Mouse (Mus musculus) embryonic facial prominence, embryonic 15.5 days (tissue): Measurements from ENCODE around the gene Tnfaip1. TPM values are rescaled to one million over a fixed set of nuclear protein-coding genes. Genes with fewer than 3 reads are reported as not detected.

ENCODE experiments used
- ATAC-seq: fragments of 200-750 bp; cut with Nextera tagmentation; 2 replicates; pipeline ENCODE4 v1.8.0; 2017; ENCODE audit warnings: low read depth, moderate TSS enrichment; ENCODE audit not compliant: insufficient number of reproducible peaks, low FRiP score, low TSS enrichment
- H3K27ac ChIP-seq: fragments of 300-500 bp; sonication (generic); replicated peaks from 2 replicates; pipeline ENCODE4 v1.5.1; 2015; ENCODE audit warnings: mild to moderate bottlenecking, inconsistent platforms
- H3K27me3 ChIP-seq: fragments of 300-500 bp; sonication (generic); 2 replicates; pipeline ENCODE4 v1.6.1; 2015; ENCODE audit warnings: inconsistent platforms
- H3K36me3 ChIP-seq: fragments of 300-500 bp; sonication (generic); 2 replicates; pipeline ENCODE4 v1.6.1; 2015; ENCODE audit warnings: mild to moderate bottlenecking, inconsistent platforms
- H3K4me1 ChIP-seq: fragments of 300-500 bp; sonication (generic); 2 replicates; pipeline ENCODE4 v1.6.1; 2015; ENCODE audit warnings: inconsistent platforms
- H3K4me2 ChIP-seq: fragments of 300-500 bp; sonication (generic); replicated peaks from 2 replicates; pipeline ENCODE4 v1.6.1; 2015; ENCODE audit warnings: mild to moderate bottlenecking, inconsistent platforms
- H3K4me3 ChIP-seq: fragments of 300-500 bp; sonication (generic); replicated peaks from 2 replicates; pipeline ENCODE4 v1.5.1; 2015; ENCODE audit warnings: mild to moderate bottlenecking, inconsistent platforms
- H3K9ac ChIP-seq: fragments of 300-500 bp; sonication (generic); 2 replicates; pipeline ENCODE4 v1.6.1; 2015; ENCODE audit warnings: inconsistent platforms
- H3K9me3 ChIP-seq: fragments of 300-500 bp; sonication (generic); replicated peaks from 2 replicates; pipeline ENCODE4 v1.6.1; 2016; ENCODE audit warnings: inconsistent platforms
- WGBS: fragments of 180-500 bp; shearing (Covaris S2); methylation state at CpG from one replicate; pipeline ENCODE4 v1.1.7; 2015; 5-methylcytosine and 5-hydroxymethylcytosine counted together
- polyA plus RNA-seq: library from polyadenylated mRNA; unstranded; fragments of >200 nt; fragmentation: Nextera tagmentation; extraction: Ambion mirVana; gene quantifications from 2 replicates; pipeline ENCODE4 v1.2.1, GENCODE M21; 2015

Tnfaip1 gene
- polyA plus RNA-seq, 1 experiment from 2014 or later, result 79.6 TPM

- H3K27me3 ChIP-seq, result no peaks in the 10 kb centered on the region
- 65% methylated on average over 2 of the region's 2 CpGs for WGBS
- H3K4me3 ChIP-seq, result no peak overlapping the region
- peaks cover 15% of the 10 kb centered on the region for H3K4me1 ChIP-seq
- H3K27ac ChIP-seq, result no peak overlapping the region
- H3K36me3 ChIP-seq, result peaks cover 67% of the 10 kb centered on the region
- H3K9me3 ChIP-seq, result no peaks in the 10 kb centered on the region
- no peak overlapping the region for H3K4me2 ChIP-seq
- no peak overlapping the region for H3K9ac ChIP-seq
- ATAC-seq, result no peak
These were observed 20.4 kb downstream of the Tnfaip1 start for GRCm38 (mm10) chr11:78515549-78516325.

GRCm38 (mm10) chr11:78513106-78513790, 22.9 kb downstream of the Tnfaip1 start:
- H3K4me1 ChIP-seq, result peaks cover 15% of the 10 kb centered on the region
- peaks cover 50% of the 10 kb centered on the region for H3K36me3 ChIP-seq
- ATAC-seq, result no peak
- H3K4me2 ChIP-seq, result peak overlapping the region; percentile 87
- no peak overlapping the region; the same call in 1 of the 2 replicates for H3K9ac ChIP-seq
- H3K4me3 ChIP-seq, result peak overlapping the region; percentile 79
- no peaks in the 10 kb centered on the region for H3K27me3 ChIP-seq
- H3K27ac ChIP-seq, result no peak overlapping the region
- no peaks in the 10 kb centered on the region for H3K9me3 ChIP-seq
- WGBS, result 76% methylated on average over 3 of the region's 3 CpGs

- no peaks in the 10 kb centered on the region for H3K9me3 ChIP-seq
- H3K27ac ChIP-seq, result peak within 1 kb of the TSS; percentile 71
- H3K4me3 ChIP-seq, result peak within 1 kb of the TSS; percentile 79
- no peaks in the 10 kb centered on the region for H3K27me3 ChIP-seq
- peaks cover 15% of the 10 kb centered on the region for H3K4me1 ChIP-seq
- H3K36me3 ChIP-seq, result peaks cover 49% of the 10 kb centered on the region
- under 1% methylated on average over 66 of the region's 67 CpGs for WGBS
- H3K4me2 ChIP-seq, result peak within 1 kb of the TSS; percentile 87
- H3K9ac ChIP-seq, result peak within 1 kb of the TSS; percentile 98
- peak; percentile 98 for ATAC-seq
These were observed 23.8 kb downstream of the Tnfaip1 start, which contains the start of the genes Tmem199 and Poldip2 for GRCm38 (mm10) chr11:78512025-78512957. Gene Tmem199 (minus strand): TSS chr11:78512172. Gene Poldip2 (plus strand): TSS chr11:78512193.

DNA sequence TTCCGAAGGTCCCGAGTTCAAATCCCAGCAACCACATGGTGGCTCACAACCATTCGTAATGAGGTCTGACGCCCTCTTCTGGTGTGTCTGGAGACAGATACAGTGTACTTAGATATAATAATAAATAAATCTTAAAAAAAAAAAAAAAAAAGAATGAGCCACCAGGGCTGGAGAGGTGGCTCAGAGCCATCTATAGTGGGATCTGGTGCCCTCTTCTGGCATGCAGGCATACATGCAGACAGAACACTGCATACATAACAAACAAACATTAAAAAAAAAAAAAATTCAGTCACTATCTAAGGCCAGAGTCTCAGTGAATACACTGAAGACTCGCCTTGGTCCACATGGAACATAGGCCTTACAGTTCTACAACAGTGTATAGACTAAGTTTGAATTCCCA, 27.0 kb downstream of the Tnfaip1 start:
- Histone ChIP-seq H3K9ac (no peak overlapping the region), H3K36me3 (peaks cover 32% of the 10 kb centered on the region), H3K27me3 (no peaks in the 10 kb centered on the region), H3K4me3 (no peak overlapping the region), H3K27ac (no peak overlapping the region), H3K4me2 (no peak overlapping the region), H3K9me3 (no peaks in the 10 kb centered on the region), H3K4me1 (peaks cover 15% of the 10 kb centered on the region)
- no peak for ATAC-seq
- WGBS, result 85% methylated on average over 5 of the region's 5 CpGs

- peak; percentile 73; the same call in 1 of the 2 replicates for ATAC-seq
- Histone ChIP-seq H3K36me3 (peaks cover 24% of the 10 kb centered on the region), H3K9ac (no peak overlapping the region), H3K27ac (no peak overlapping the region), H3K4me2 (no peak overlapping the region), H3K4me3 (no peak overlapping the region), H3K27me3 (peaks cover 5% of the 10 kb centered on the region; the same call in 1 of the 2 replicates), H3K9me3 (no peaks in the 10 kb centered on the region), H3K4me1 (no peaks in the 10 kb centered on the region)
- WGBS, result 66% methylated on average over 3 of the region's 3 CpGs
These were observed 30.7 kb downstream of the Tnfaip1 start for GRCm38 (mm10) chr11:78505430-78505829.

GRCm38 (mm10) chr11:78502909-78503650, 33.1 kb downstream of the Tnfaip1 start, which contains the start of gene Sebox:
Gene Sebox (plus strand): TSS chr11:78503447.
- Histone ChIP-seq H3K4me2 (no peak within 1 kb of the TSS), H3K9me3 (no peaks in the 10 kb centered on the region), H3K27me3 (peaks cover 25% of the 10 kb centered on the region), H3K27ac (no peak within 1 kb of the TSS), H3K4me1 (peaks cover 2% of the 10 kb centered on the region; the same call in 1 of the 2 replicates), H3K36me3 (peaks cover 16% of the 10 kb centered on the region), H3K9ac (no peak within 1 kb of the TSS), H3K4me3 (no peak within 1 kb of the TSS)
- 61% methylated on average over 7 of the region's 7 CpGs for WGBS
- no peak for ATAC-seq

- Histone ChIP-seq H3K36me3 (peaks cover 3% of the 10 kb centered on the region; the same call in 1 of the 2 replicates), H3K4me3 (no peak overlapping the region), H3K27ac (no peak overlapping the region), H3K4me1 (peaks cover 14% of the 10 kb centered on the region), H3K4me2 (no peak overlapping the region), H3K27me3 (peaks cover 33% of the 10 kb centered on the region), H3K9ac (no peak overlapping the region), H3K9me3 (no peaks in the 10 kb centered on the region)
- WGBS, result 80% methylated on average over 20 of the region's 20 CpGs
- ATAC-seq, result no peak
These were observed 34.6 kb downstream of the Tnfaip1 start for GRCm38 (mm10) chr11:78501529-78501928.

GRCm38 (mm10) chr11:78500623-78501202, 35.4 kb downstream of the Tnfaip1 start:
- Histone ChIP-seq H3K4me1 (peaks cover 18% of the 10 kb centered on the region), H3K27me3 (peaks cover 41% of the 10 kb centered on the region), H3K9me3 (no peaks in the 10 kb centered on the region), H3K4me3 (no peak overlapping the region), H3K4me2 (no peak overlapping the region), H3K36me3 (no peaks in the 10 kb centered on the region), H3K27ac (no peak overlapping the region), H3K9ac (no peak overlapping the region)
- no peak for ATAC-seq
- WGBS, result 73% methylated on average over 9 of the region's 9 CpGs

GRCm38 (mm10) chr11:78499543-78499942, 36.6 kb downstream of the Tnfaip1 start:
- Histone ChIP-seq H3K4me2 (no peak overlapping the region), H3K4me1 (peaks cover 18% of the 10 kb centered on the region), H3K36me3 (no peaks in the 10 kb centered on the region), H3K9ac (no peak overlapping the region), H3K27ac (no peak overlapping the region), H3K9me3 (no peaks in the 10 kb centered on the region), H3K4me3 (no peak overlapping the region), H3K27me3 (peaks cover 51% of the 10 kb centered on the region)
- 40% methylated on average over 16 of the region's 16 CpGs for WGBS
- no peak for ATAC-seq

- no peaks in the 10 kb centered on the region for H3K9me3 ChIP-seq
- 51% methylated on average over 7 of the region's 7 CpGs for WGBS
- peaks cover 57% of the 10 kb centered on the region for H3K27me3 ChIP-seq
- H3K9ac ChIP-seq, result 0 out of 2 replicates have a peak within 1 kb of the TSS, but pooled peaks have one; percentile 7
- H3K4me3 ChIP-seq, result peak within 1 kb of the TSS; percentile 53
- H3K27ac ChIP-seq, result no peak within 1 kb of the TSS; the same call in 1 of the 2 replicates
- ATAC-seq, result no peak
- H3K36me3 ChIP-seq, result no peaks in the 10 kb centered on the region
- H3K4me1 ChIP-seq, result peaks cover 18% of the 10 kb centered on the region
- H3K4me2 ChIP-seq, result peak within 1 kb of the TSS; percentile 93
These were observed 37.1 kb downstream of the Tnfaip1 start, which contains the start of gene Vtn for GRCm38 (mm10) chr11:78499004-78499403. Gene Vtn (plus strand): TSS chr11:78499091.
